Mouse (Mus musculus): Measurements from ENCODE around the gene Lef1. TPM values are rescaled to one million over a fixed set of nuclear protein-coding genes. Genes with fewer than 3 reads are reported as not detected.
A peak's percentile ranks its signal among the peaks of the same experiment; 100 is the strongest.

Lef1 gene
- polyA plus RNA-seq, 1 experiment from 2014 or later = 60.8 TPM

- H3K4me1 ChIP-seq (ENCODE audit: control insufficient read depth, insufficient read depth, low read length) = peaks cover 10% of the 10 kb centered on the region
- no peaks in the 10 kb centered on the region; the same call in 1 of the 2 replicates for H3K36me3 ChIP-seq (ENCODE audit: control insufficient read depth, insufficient read depth, low read length)
- 57% methylated on average over 11 of the region's 11 CpGs for WGBS
- H3K9me3 ChIP-seq (ENCODE audit: control insufficient read depth, low read length) = no peaks in the 10 kb centered on the region
- H3K27me3 ChIP-seq (ENCODE audit: control insufficient read depth, insufficient read depth, low read length) = no peaks in the 10 kb centered on the region
- H3K4me3 ChIP-seq (ENCODE audit: low read depth, low read length) = no peak overlapping the region
- no peak overlapping the region for H3K27ac ChIP-seq (replicated peaks; ENCODE audit: low read depth, low read length)
- H3K9ac ChIP-seq (ENCODE audit: low read length) = no peak overlapping the region
- H3K4me2 ChIP-seq (ENCODE audit: low read depth, severe bottlenecking) = no peak overlapping the region
- DNase-seq (ENCODE audit: low spot score) (peak; percentile 72), ATAC-seq (ENCODE audit: insufficient number of reproducible peaks, low FRiP score, low TSS enrichment, low read depth) (no peak)
Measured at GRCm38 (mm10) chr3:131245766-131246578, 135.7 kb downstream of the Lef1 start.

- WGBS = 86% methylated on average over 8 of the region's 8 CpGs
- no peak overlapping the region for H3K4me3 ChIP-seq (ENCODE audit: low read depth, low read length)
- H3K9ac ChIP-seq (ENCODE audit: low read length) = no peak overlapping the region
- no peak overlapping the region for H3K27ac ChIP-seq (replicated peaks; ENCODE audit: low read depth, low read length)
- H3K36me3 ChIP-seq (ENCODE audit: control insufficient read depth, insufficient read depth, low read length) = no peaks in the 10 kb centered on the region; the same call in 1 of the 2 replicates
- no peaks in the 10 kb centered on the region for H3K9me3 ChIP-seq (ENCODE audit: control insufficient read depth, low read length)
- no peaks in the 10 kb centered on the region for H3K27me3 ChIP-seq (ENCODE audit: control insufficient read depth, insufficient read depth, low read length)
- no peak overlapping the region for H3K4me2 ChIP-seq (ENCODE audit: low read depth, severe bottlenecking)
- ATAC-seq (ENCODE audit: insufficient number of reproducible peaks, low FRiP score, low TSS enrichment, low read depth) (no peak), DNase-seq (ENCODE audit: low spot score) (no peak)
- H3K4me1 ChIP-seq (ENCODE audit: control insufficient read depth, insufficient read depth, low read length) = peaks cover 10% of the 10 kb centered on the region
Measured at GRCm38 (mm10) chr3:131246579-131247046, 136.3 kb downstream of the Lef1 start.

- peaks cover 10% of the 10 kb centered on the region for H3K4me1 ChIP-seq (ENCODE audit: control insufficient read depth, insufficient read depth, low read length)
- no peaks in the 10 kb centered on the region for H3K9me3 ChIP-seq (ENCODE audit: control insufficient read depth, low read length)
- H3K27ac ChIP-seq (replicated peaks; ENCODE audit: low read depth, low read length) = no peak overlapping the region
- no peaks in the 10 kb centered on the region for H3K27me3 ChIP-seq (ENCODE audit: control insufficient read depth, insufficient read depth, low read length)
- H3K9ac ChIP-seq (ENCODE audit: low read length) = no peak overlapping the region
- no peak overlapping the region for H3K4me3 ChIP-seq (ENCODE audit: low read depth, low read length)
- no peaks in the 10 kb centered on the region; the same call in 1 of the 2 replicates for H3K36me3 ChIP-seq (ENCODE audit: control insufficient read depth, insufficient read depth, low read length)
- ATAC-seq (ENCODE audit: insufficient number of reproducible peaks, low FRiP score, low TSS enrichment, low read depth) (no peak), DNase-seq (ENCODE audit: low spot score) (no peak)
- H3K4me2 ChIP-seq (ENCODE audit: low read depth, severe bottlenecking) = no peak overlapping the region
- 79% methylated on average over 6 of the region's 6 CpGs for WGBS
Measured at GRCm38 (mm10) chr3:131247447-131247846, 137.2 kb downstream of the Lef1 start.

- H3K4me3 ChIP-seq (ENCODE audit: low read depth, low read length) = no peak overlapping the region
- no peak overlapping the region for H3K9ac ChIP-seq (ENCODE audit: low read length)
- H3K9me3 ChIP-seq (ENCODE audit: control insufficient read depth, low read length) = no peaks in the 10 kb centered on the region
- WGBS = 89% methylated on average over 5 of the region's 5 CpGs
- H3K27me3 ChIP-seq (ENCODE audit: control insufficient read depth, insufficient read depth, low read length) = no peaks in the 10 kb centered on the region
- H3K27ac ChIP-seq (replicated peaks; ENCODE audit: low read depth, low read length) = no peak overlapping the region
- H3K36me3 ChIP-seq (ENCODE audit: control insufficient read depth, insufficient read depth, low read length) = no peaks in the 10 kb centered on the region; the same call in 1 of the 2 replicates
- DNase-seq (ENCODE audit: low spot score) (no peak), ATAC-seq (ENCODE audit: insufficient number of reproducible peaks, low FRiP score, low TSS enrichment, low read depth) (no peak)
- peaks cover 10% of the 10 kb centered on the region for H3K4me1 ChIP-seq (ENCODE audit: control insufficient read depth, insufficient read depth, low read length)
- no peak overlapping the region for H3K4me2 ChIP-seq (ENCODE audit: low read depth, severe bottlenecking)
Measured at GRCm38 (mm10) chr3:131247851-131248250, 137.6 kb downstream of the Lef1 start.

- no peaks in the 10 kb centered on the region; the same call in 1 of the 2 replicates for H3K36me3 ChIP-seq (ENCODE audit: control insufficient read depth, insufficient read depth, low read length)
- no peak overlapping the region for H3K27ac ChIP-seq (replicated peaks; ENCODE audit: low read depth, low read length)
- no peaks in the 10 kb centered on the region for H3K27me3 ChIP-seq (ENCODE audit: control insufficient read depth, insufficient read depth, low read length)
- H3K4me1 ChIP-seq (ENCODE audit: control insufficient read depth, insufficient read depth, low read length) = peaks cover 10% of the 10 kb centered on the region
- no peaks in the 10 kb centered on the region for H3K9me3 ChIP-seq (ENCODE audit: control insufficient read depth, low read length)
- no peak for ATAC-seq (ENCODE audit: insufficient number of reproducible peaks, low FRiP score, low TSS enrichment, low read depth)
- no peak for DNase-seq (ENCODE audit: low spot score)
- H3K9ac ChIP-seq (ENCODE audit: low read length) = no peak overlapping the region
- WGBS = 89% methylated on average over 10 of the region's 10 CpGs
- no peak overlapping the region for H3K4me2 ChIP-seq (ENCODE audit: low read depth, severe bottlenecking)
- no peak overlapping the region for H3K4me3 ChIP-seq (ENCODE audit: low read depth, low read length)
Measured at GRCm38 (mm10) chr3:131248444-131248843, 138.2 kb downstream of the Lef1 start.

- no peaks in the 10 kb centered on the region for H3K27me3 ChIP-seq (ENCODE audit: control insufficient read depth, insufficient read depth, low read length)
- H3K36me3 ChIP-seq (ENCODE audit: control insufficient read depth, insufficient read depth, low read length) = no peaks in the 10 kb centered on the region; the same call in 1 of the 2 replicates
- no peak for DNase-seq (ENCODE audit: low spot score)
- no peak for ATAC-seq (ENCODE audit: insufficient number of reproducible peaks, low FRiP score, low TSS enrichment, low read depth)
- H3K9ac ChIP-seq (ENCODE audit: low read length) = no peak overlapping the region
- WGBS = 91% methylated on average over 2 of the region's 2 CpGs
- H3K27ac ChIP-seq (replicated peaks; ENCODE audit: low read depth, low read length) = no peak overlapping the region
- no peaks in the 10 kb centered on the region for H3K4me1 ChIP-seq (ENCODE audit: control insufficient read depth, insufficient read depth, low read length)
- H3K4me3 ChIP-seq (ENCODE audit: low read depth, low read length) = no peak overlapping the region
- no peak overlapping the region for H3K4me2 ChIP-seq (ENCODE audit: low read depth, severe bottlenecking)
- no peaks in the 10 kb centered on the region for H3K9me3 ChIP-seq (ENCODE audit: control insufficient read depth, low read length)
Measured at GRCm38 (mm10) chr3:131250283-131250682, 140.0 kb downstream of the Lef1 start.

- ATAC-seq (ENCODE audit: insufficient number of reproducible peaks, low FRiP score, low TSS enrichment, low read depth) (no peak), DNase-seq (ENCODE audit: low spot score) (no peak)
- Histone ChIP-seq H3K4me1 (ENCODE audit: control insufficient read depth, insufficient read depth, low read length) (no peaks in the 10 kb centered on the region), H3K27me3 (ENCODE audit: control insufficient read depth, insufficient read depth, low read length) (no peaks in the 10 kb centered on the region), H3K4me2 (ENCODE audit: low read depth, severe bottlenecking) (no peak overlapping the region), H3K36me3 (ENCODE audit: control insufficient read depth, insufficient read depth, low read length) (no peaks in the 10 kb centered on the region; the same call in 1 of the 2 replicates), H3K9ac (ENCODE audit: low read length) (no peak overlapping the region), H3K4me3 (ENCODE audit: low read depth, low read length) (no peak overlapping the region), H3K27ac (replicated peaks; ENCODE audit: low read depth, low read length) (no peak overlapping the region), H3K9me3 (ENCODE audit: control insufficient read depth, low read length) (no peaks in the 10 kb centered on the region)
- 88% methylated on average over 13 of the region's 13 CpGs for WGBS
Measured at GRCm38 (mm10) chr3:131250978-131251377, 140.7 kb downstream of the Lef1 start.

- no peak overlapping the region for H3K4me2 ChIP-seq (ENCODE audit: low read depth, severe bottlenecking)
- H3K4me3 ChIP-seq (ENCODE audit: low read depth, low read length) = no peak overlapping the region
- 89% methylated on average over 7 of the region's 7 CpGs for WGBS
- H3K27ac ChIP-seq (replicated peaks; ENCODE audit: low read depth, low read length) = no peak overlapping the region
- no peaks in the 10 kb centered on the region; the same call in 1 of the 2 replicates for H3K36me3 ChIP-seq (ENCODE audit: control insufficient read depth, insufficient read depth, low read length)
- H3K4me1 ChIP-seq (ENCODE audit: control insufficient read depth, insufficient read depth, low read length) = no peaks in the 10 kb centered on the region
- no peaks in the 10 kb centered on the region for H3K9me3 ChIP-seq (ENCODE audit: control insufficient read depth, low read length)
- no peaks in the 10 kb centered on the region for H3K27me3 ChIP-seq (ENCODE audit: control insufficient read depth, insufficient read depth, low read length)
- ATAC-seq (ENCODE audit: insufficient number of reproducible peaks, low FRiP score, low TSS enrichment, low read depth) (no peak), DNase-seq (ENCODE audit: low spot score) (no peak)
- H3K9ac ChIP-seq (ENCODE audit: low read length) = no peak overlapping the region
Measured at GRCm38 (mm10) chr3:131251601-131252000, 141.3 kb downstream of the Lef1 start.
